Comparison of ENCODE assay signal across 12 mouse cellular contexts in genomic region chr1:84590534-84590933, GRCm38 (mm10).
"Had no signal": no experiment of that assay in that cellular context is flagged by ENCODE, and none has a peak within 500 bp of the region (broad histone marks: within the 10 kb centered on the region; RNA-seq: fewer than 3 reads in every experiment).

No protein-coding gene starts in this region.

- H3K4me2 ChIP-seq: kidney, embryonic 15.5 days; limb, embryonic 13.5 days; midbrain, embryonic 12.5 days had no signal

- H3K27me3 ChIP-seq: kidney, embryonic 15.5 days had no signal

- H3K27ac ChIP-seq: kidney, embryonic 15.5 days; limb, embryonic 13.5 days; liver, embryonic 14.5 days; midbrain, embryonic 12.5 days had no signal

- H3K4me1 ChIP-seq: kidney, embryonic 15.5 days had no signal

- H3K4me3 ChIP-seq: kidney, embryonic 15.5 days; limb, embryonic 13.5 days; midbrain, embryonic 12.5 days had no signal

- H3K36me3 ChIP-seq: kidney, embryonic 15.5 days; limb, embryonic 13.5 days; midbrain, embryonic 12.5 days had no signal

- DNase-seq: kidney, adult 2 months; kidney, postnatal 14 days; left cerebral cortex, postnatal 4 days; lung, adult 18-20 months; lung, postnatal 36 days; right cerebral cortex, adult 18-20 months; right cerebral cortex, postnatal 25 days; thymus, postnatal 4 days had no signal

- H3K9ac ChIP-seq: kidney, embryonic 15.5 days; limb, embryonic 13.5 days; liver, embryonic 14.5 days; midbrain, embryonic 12.5 days had no signal

- H3K9me3 ChIP-seq: kidney, embryonic 15.5 days; limb, embryonic 13.5 days; midbrain, embryonic 12.5 days had no signal
